Mouse (Mus musculus) thymus, adult 2 months (tissue): ENCODE measurements around the gene Zfp994. TPM values are rescaled to one million over a fixed set of nuclear protein-coding genes. Genes with fewer than 3 reads are reported as not detected.
"Not testable (repeated sequence)": the region's sequence is repeated elsewhere in the genome, so short reads cannot be mapped to it uniquely, and the experiment has no call there.

Experiments
- DNase-seq: peaks from one replicate; pipeline ENCODE4 v3.0.0; 2021
- H3K27ac ChIP-seq: fragments of 200-500 bp; 2 replicates; pipeline ENCODE4 v1.5.1; 2012; ENCODE audit warnings: low read length, control low read depth; ENCODE audit not compliant: control insufficient read depth, insufficient read depth
- H3K27me3 ChIP-seq: fragments of 200-500 bp; 2 replicates; pipeline ENCODE4 v1.6.1; 2012; ENCODE audit warnings: mild to moderate bottlenecking, low read length, moderate library complexity, mixed read lengths; ENCODE audit not compliant: control insufficient read depth, insufficient read depth
- H3K36me3 ChIP-seq: fragments of 200-500 bp; 2 replicates; pipeline ENCODE4 v1.6.1; 2012; ENCODE audit warnings: mild to moderate bottlenecking, low read length, moderate library complexity; ENCODE audit not compliant: control insufficient read depth, insufficient read depth
- H3K4me1 ChIP-seq: fragments of 200-500 bp; replicated peaks from 2 replicates; pipeline ENCODE4 v1.6.1; 2012; ENCODE audit warnings: low read length; ENCODE audit not compliant: control insufficient read depth, insufficient read depth
- H3K4me3 ChIP-seq: fragments of 200-500 bp; 2 replicates; pipeline ENCODE4 v1.5.1; 2012; ENCODE audit warnings: mild to moderate bottlenecking, low read length, control low read depth, moderate library complexity; ENCODE audit not compliant: control insufficient read depth, insufficient read depth
- POLR2A ChIP-seq: fragments of 200-500 bp; IDR thresholded peaks from 2 replicates; pipeline ENCODE4 v1.6.1; 2012; ENCODE audit warnings: mild to moderate bottlenecking, low read length, control low read depth, moderate library complexity; ENCODE audit not compliant: control insufficient read depth, poor library complexity, insufficient read depth; ENCODE audit errors: extremely low read depth
- WGBS: fragments of 180-500 bp; shearing (Covaris S2); methylation state at CpG from one replicate; pipeline ENCODE4 v1.1.7; 2018; 5-methylcytosine and 5-hydroxymethylcytosine counted together
- polyA plus RNA-seq: library from polyadenylated mRNA; depleted of rRNA; stranded (reverse); fragments of >200 nt; gene quantifications from 2 replicates; pipeline ENCODE4 v1.2.3, GENCODE M21; 2012; rRNA removed

Zfp994 gene
- polyA plus RNA-seq = 0.36 and 0.45 TPM in 2 replicates

GRCm38 (mm10) chr17:22225422-22226012, at the start of gene Zfp994:
TSS of gene Zfp994 (minus strand) at chr17:22225616.
- not testable (repeated sequence) for H3K36me3 ChIP-seq, H3K4me1 ChIP-seq, H3K27me3 ChIP-seq
- TF ChIP-seq POLR2A = 0 out of 2 replicates have a peak, but pooled peaks have one; percentile 51
- Histone ChIP-seq H3K4me3 (peak within 1 kb of the TSS; percentile 77), H3K27ac (peak within 1 kb of the TSS; percentile 62; the same call in 1 of the 2 replicates)
- DNase-seq = peak; percentile 94
- WGBS = 1% methylated on average over 23 of the region's 23 CpGs

- not testable (repeated sequence) for H3K27me3 ChIP-seq, H3K4me1 ChIP-seq, H3K4me3 ChIP-seq, H3K27ac ChIP-seq, H3K36me3 ChIP-seq
- DNase-seq = peak; percentile 5
- 63% methylated on average over 19 of the region's 19 CpGs for WGBS
Observed at GRCm38 (mm10) chr17:22230701-22231100, 5.3 kb upstream of the Zfp994 start.

- peak; percentile 9 for DNase-seq
- H3K27ac ChIP-seq, H3K4me1 ChIP-seq, H3K36me3 ChIP-seq, H3K27me3 ChIP-seq: not testable (repeated sequence)
- peak overlapping the region; percentile 77 for H3K4me3 ChIP-seq
- WGBS = 3% methylated on average over 3 of the region's 3 CpGs
Observed at GRCm38 (mm10) chr17:22225015-22225414, 401 bp downstream of the Zfp994 start.

GRCm38 (mm10) chr17:22165722-22166294, 59.6 kb downstream of the Zfp994 start, which contains the start of gene Zfp947:
TSS of gene Zfp947 (minus strand) at chr17:22166190.
- WGBS = under 1% methylated on average over 16 of the region's 16 CpGs
- peak within 1 kb of the TSS; percentile 67 for H3K4me3 ChIP-seq
- H3K27me3 ChIP-seq, H3K36me3 ChIP-seq, H3K27ac ChIP-seq, H3K4me1 ChIP-seq: not testable (repeated sequence)
- peak; percentile 16 for DNase-seq

GRCm38 (mm10) chr17:22165304-22165703, 60.1 kb downstream of the Zfp994 start:
- H3K27me3 ChIP-seq, H3K4me1 ChIP-seq, H3K36me3 ChIP-seq, DNase-seq, H3K27ac ChIP-seq: not testable (repeated sequence)
- WGBS = 27% methylated on average over 3 of the region's 3 CpGs
- H3K4me3 ChIP-seq = peak overlapping the region; percentile 67

GRCm38 (mm10) chr17:22153951-22154350, 71.5 kb downstream of the Zfp994 start:
- not testable (repeated sequence) for H3K4me1 ChIP-seq, DNase-seq, H3K27ac ChIP-seq, H3K36me3 ChIP-seq, H3K4me3 ChIP-seq, H3K27me3 ChIP-seq
- WGBS = 90% methylated on average over 4 of the region's 4 CpGs

Other genes with a start within 250 kb of the Zfp994 start
- gene Zfp947, start 59.4 kb downstream of the Zfp994 start, polyA plus RNA-seq = 0.06 and 0.18 TPM in 2 replicates
- 1.1 and 1.3 TPM in 2 replicates for gene CT030661.1, start 89.2 kb upstream of the Zfp994 start, polyA plus RNA-seq
- gene Zfp944, start 135.8 kb upstream of the Zfp994 start, polyA plus RNA-seq = 6.3 and 6.6 TPM in 2 replicates
- gene Zfp758, start 135.8 kb upstream of the Zfp994 start, polyA plus RNA-seq = 1.8 TPM in 2 replicates
- gene Zfp946, start 198.6 kb upstream of the Zfp994 start, polyA plus RNA-seq = 0.92 and 1.7 TPM in 2 replicates